ENCODE assay signal across 8 mouse cellular contexts in the genomic region with DNA sequence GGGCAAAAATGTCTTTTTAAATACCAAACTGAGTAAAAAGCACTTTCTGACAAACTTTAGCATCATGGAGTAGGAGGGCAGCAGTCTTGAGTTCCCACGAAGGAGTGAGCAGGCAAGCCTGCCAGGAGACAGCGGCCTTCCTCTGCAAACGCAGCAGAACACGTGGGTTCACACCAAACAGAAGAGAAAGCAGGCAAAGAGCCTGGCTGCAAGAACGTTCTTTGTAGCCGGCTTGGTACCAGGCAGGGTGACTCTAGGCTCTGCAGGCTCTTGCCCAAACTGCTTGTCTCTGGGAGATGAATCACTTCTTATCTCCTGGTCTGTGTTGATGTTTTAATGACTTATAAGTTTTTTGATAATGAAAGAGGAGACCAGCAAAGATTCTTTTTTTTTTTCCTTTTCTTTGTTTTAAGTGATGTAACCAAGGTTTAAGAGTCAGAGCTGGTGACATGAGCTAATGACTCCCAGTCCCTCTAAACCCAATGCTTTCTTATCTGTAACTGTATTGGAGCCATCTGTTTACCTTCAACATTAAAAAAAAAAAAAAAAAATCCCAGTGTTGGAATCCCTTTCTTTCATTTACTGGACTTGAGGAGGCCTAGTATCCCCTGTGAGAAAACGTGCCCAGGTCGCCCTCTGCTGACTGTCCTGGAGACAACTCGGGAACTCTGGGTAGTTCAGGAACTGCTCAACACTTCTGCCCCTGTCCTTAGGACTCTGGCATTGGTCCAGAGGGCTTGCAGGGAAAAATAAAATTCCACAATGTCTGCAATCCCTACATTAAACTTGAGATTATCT. TPM values are rescaled to one million over a fixed set of nuclear protein-coding genes. Genes with fewer than 3 reads are reported as not detected.
DNase-seq lines count a peak whose midpoint lies in the region; ATAC-seq lines count a peak whose summit lies in the region.

No protein-coding gene starts in this region.

- no peak for ATAC-seq in erythroblast, adult 5-6 weeks (replicated peaks; ENCODE audit: low FRiP score, poor library complexity, severe bottlenecking)

- peak; percentile 37 to 48 for DNase-seq in adrenal gland, adult 18-20 months (ENCODE audit: low spot score in 2 of 2)
- DNase-seq in embryo, embryonic 10 days (ENCODE audit: low spot score): peak; percentile 87
- DNase-seq in gastrocnemius, postnatal 10 days: peak; percentile 67
- peak; percentile 46 for DNase-seq in hindlimb bud, embryonic 11.5 days (ENCODE audit: extremely low spot score, low read depth, low spot score)
- DNase-seq in left cerebral cortex, adult 18-20 months (ENCODE audit: low spot score in 2 of 2): peak; percentile 76
- DNase-seq in lung, postnatal 36 days: peak; percentile 68
- peak; percentile 70 for DNase-seq in right cerebral cortex, postnatal 25 days

RNA-seq across cellular contexts. Expression of a gene that starts 2.0 kb away (rescaled TPM):
- not detected for total RNA-seq in adrenal gland, adult 18-20 months (2021)
- total RNA-seq in gastrocnemius, postnatal 10 days (2021): not detected
- not detected for total RNA-seq in left cerebral cortex, adult 18-20 months (2021)
- not detected in 2 replicates for total RNA-seq in erythroblast, adult 5-6 weeks (2015; ENCODE audit: low replicate concordance)
- total RNA-seq in erythroblast, adult 5-6 weeks (2017; ENCODE audit: low replicate concordance): not detected in 2 replicates

RNA-seq across cellular contexts. Expression of a gene that starts 56.3 kb away (rescaled TPM):
- 10 to 100 TPM; 14.1 to 18.3 TPM for total RNA-seq in adrenal gland, adult 18-20 months (2021)
- 1 to 10 TPM; 2.1 to 2.6 TPM for total RNA-seq in gastrocnemius, postnatal 10 days (2021)
- total RNA-seq in left cerebral cortex, adult 18-20 months (2021): 1 to 10 TPM; 5.2 to 6.4 TPM
- total RNA-seq in erythroblast, adult 5-6 weeks (2015; ENCODE audit: low replicate concordance): 0.42 TPM in 1 of 2 replicates, not detected in the other
- total RNA-seq in erythroblast, adult 5-6 weeks (2017; ENCODE audit: low replicate concordance): not detected in 2 replicates
